Mouse (Mus musculus): ENCODE results near the gene Il1r1.

- TF ChIP-seq CTCF (IDR thresholded peaks at IDR 0.05; ENCODE audit: extremely low read depth, insufficient read depth, low read length) (no peak), POLR2A (IDR thresholded peaks at IDR 0.05; ENCODE audit: extremely low read depth, insufficient read depth, low read length) (no peak)
These were observed 6.2 kb downstream of the Il1r1 start for GRCm38 (mm10) chr1:40231116-40231515.
